Mouse (Mus musculus) cerebellum, postnatal 10 days (tissue): Measurements from ENCODE around the gene Apbb2.

ENCODE experiments used
- DNase-seq, 2 experiments: peaks; one replicate each; pipeline ENCODE4 v3.0.0; 2021; ENCODE audit warnings: mixed read lengths in 2 of 2

Gene Apbb2

GRCm38 (mm10) chr5:66546969-66547511 lies 71.5 kb downstream of the Apbb2 start:
- DNase-seq: peak; percentile 47 to 58

GRCm38 (mm10) chr5:66545573-66546141 lies 72.9 kb downstream of the Apbb2 start:
- peak; percentile 36 for DNase-seq

GRCm38 (mm10) chr5:66543761-66544160 lies 74.8 kb downstream of the Apbb2 start:
- DNase-seq: no peak

GRCm38 (mm10) chr5:66543344-66543743 lies 75.2 kb downstream of the Apbb2 start:
- no peak for DNase-seq

- no peak for DNase-seq
These were observed 76.1 kb downstream of the Apbb2 start for GRCm38 (mm10) chr5:66542521-66542920.

- peak; percentile 33 to 35 for DNase-seq
These were observed 77.2 kb downstream of the Apbb2 start for GRCm38 (mm10) chr5:66541385-66541784.

- DNase-seq: no peak
These were observed 78.3 kb downstream of the Apbb2 start for GRCm38 (mm10) chr5:66540246-66540645.

- DNase-seq: no peak
These were observed 80.8 kb downstream of the Apbb2 start for GRCm38 (mm10) chr5:66537811-66538210.

- DNase-seq: no peak
These were observed 81.8 kb downstream of the Apbb2 start for GRCm38 (mm10) chr5:66536696-66537358.

- no peak for DNase-seq
These were observed 82.9 kb downstream of the Apbb2 start for GRCm38 (mm10) chr5:66535566-66536236.

GRCm38 (mm10) chr5:66533711-66534425 lies 84.7 kb downstream of the Apbb2 start:
- no peak for DNase-seq

- peak; percentile 62 to 72 for DNase-seq
These were observed 85.8 kb downstream of the Apbb2 start for GRCm38 (mm10) chr5:66532827-66533226.

GRCm38 (mm10) chr5:66530361-66530760 lies 88.2 kb downstream of the Apbb2 start:
- DNase-seq: no peak

GRCm38 (mm10) chr5:66529631-66530030 lies 89.0 kb downstream of the Apbb2 start:
- no peak for DNase-seq

GRCm38 (mm10) chr5:66528567-66528966 lies 90.0 kb downstream of the Apbb2 start:
- DNase-seq: no peak

GRCm38 (mm10) chr5:66527090-66527489 lies 91.5 kb downstream of the Apbb2 start:
- DNase-seq: no peak

- no peak for DNase-seq
These were observed 93.6 kb downstream of the Apbb2 start for GRCm38 (mm10) chr5:66525002-66525401.

GRCm38 (mm10) chr5:66523681-66524503 lies 94.7 kb downstream of the Apbb2 start:
- DNase-seq: no peak

- DNase-seq: no peak
These were observed 97.3 kb downstream of the Apbb2 start for GRCm38 (mm10) chr5:66521250-66521649.

- peak; percentile 40 to 44 for DNase-seq
These were observed 99.1 kb downstream of the Apbb2 start for GRCm38 (mm10) chr5:66519511-66519910.

- no peak for DNase-seq
These were observed 100.1 kb downstream of the Apbb2 start for GRCm38 (mm10) chr5:66518411-66519006.

- DNase-seq: no peak
These were observed 101.1 kb downstream of the Apbb2 start for GRCm38 (mm10) chr5:66517503-66517902.
